Mouse (Mus musculus): ENCODE results near the gene Rhof.

GRCm38 (mm10) chr5:123129170-123129757, 3.2 kb downstream of the Rhof start:
- no peak for TF ChIP-seq CTCF (IDR thresholded peaks at IDR 0.05; ENCODE audit: borderline replicate concordance, insufficient read depth, low read depth, low read length)
- TF ChIP-seq POLR2A (IDR thresholded peaks at IDR 0.05; ENCODE audit: borderline replicate concordance, insufficient read depth, low read length) = no peak

All from cerebellum, adult 2 months (tissue).